ENCODE assay signal across 12 mouse cellular contexts in genomic region chr5:5092736-5093135, GRCm38 (mm10).
DNase-seq lines count a peak whose midpoint lies in the region.
"Had no signal": no experiment of that assay in that cellular context is flagged by ENCODE, and none has a peak within 500 bp of the region (broad histone marks: within the 10 kb centered on the region; RNA-seq: fewer than 3 reads in every experiment).

No protein-coding gene starts in this region.

- peak; percentile 17 to 51 for DNase-seq in cerebellum, postnatal 14 days
- DNase-seq in cerebellum, adult 11 months: no peak
- DNase-seq in layer of hippocampus, adult 18-20 months (ENCODE audit: low spot score in 2 of 2): peak; percentile 61 to 78
- no peak for DNase-seq in layer of hippocampus, postnatal 25 days (ENCODE audit: extremely low spot score in 1 of 2, low spot score in 1 of 2)
- DNase-seq in brain, adult 2 months (ENCODE audit: low read depth, low spot score): peak; percentile 88
- peak; percentile 79 for DNase-seq in layer of hippocampus, adult 9-11 months
- no peak for DNase-seq in lung, postnatal 10 days
- DNase-seq in spleen, postnatal 14 days (ENCODE audit: low spot score in 2 of 2): no peak
- DNase-seq: adrenal gland, adult 2 months; gastrocnemius, postnatal 14 days; liver, embryonic 13.5 days; lung, postnatal 14 days had no signal

Comparison
In these comparisons a context has a peak if more than half of its experiments do, and no peak if none do; other contexts are left out.
1. DNase-seq: peak in cerebellum, postnatal 14 days (2 of 2), layer of hippocampus, adult 18-20 months (2 of 2), brain, adult 2 months (single experiment) and layer of hippocampus, adult 9-11 months (single experiment); none in cerebellum, adult 11 months (single experiment), layer of hippocampus, postnatal 25 days (0 of 2), lung, postnatal 10 days (single experiment) and spleen, postnatal 14 days (0 of 2).